Mouse (Mus musculus): ENCODE results near the gene Ints13. TPM values are rescaled to one million over a fixed set of nuclear protein-coding genes. Genes with fewer than 3 reads are reported as not detected.

Gene Ints13
- polyA plus RNA-seq, 1 experiment from 2014 or later: 79.3 TPM

- Histone ChIP-seq H3K27me3 (ENCODE audit: control insufficient read depth, insufficient read depth, low read length) (no peaks in the 10 kb centered on the region), H3K4me3 (ENCODE audit: low read depth, low read length) (no peak overlapping the region), H3K4me2 (ENCODE audit: low read depth) (no peak overlapping the region), H3K36me3 (ENCODE audit: control insufficient read depth, insufficient read depth, low read length) (peaks cover 17% of the 10 kb centered on the region), H3K9me3 (ENCODE audit: control insufficient read depth, low read length) (no peaks in the 10 kb centered on the region), H3K9ac (ENCODE audit: low read length) (no peak overlapping the region), H3K4me1 (ENCODE audit: control insufficient read depth, insufficient read depth, low read length) (no peaks in the 10 kb centered on the region), H3K27ac (ENCODE audit: low read depth, low read length) (no peak overlapping the region)
- no peak for ATAC-seq (ENCODE audit: insufficient read depth, low FRiP score, low TSS enrichment)
- no peak for DNase-seq (ENCODE audit: low spot score)
These were observed 26.3 kb downstream of the Ints13 start for GRCm38 (mm10) chr6:146551326-146551725.

GRCm38 (mm10) chr6:146550421-146550820 is 27.2 kb downstream of the Ints13 start:
- no peak for ATAC-seq (ENCODE audit: insufficient read depth, low FRiP score, low TSS enrichment)
- Histone ChIP-seq H3K9ac (ENCODE audit: low read length) (no peak overlapping the region), H3K4me2 (ENCODE audit: low read depth) (no peak overlapping the region), H3K27me3 (ENCODE audit: control insufficient read depth, insufficient read depth, low read length) (no peaks in the 10 kb centered on the region), H3K9me3 (ENCODE audit: control insufficient read depth, low read length) (no peaks in the 10 kb centered on the region), H3K27ac (ENCODE audit: low read depth, low read length) (no peak overlapping the region), H3K36me3 (ENCODE audit: control insufficient read depth, insufficient read depth, low read length) (peaks cover 12% of the 10 kb centered on the region), H3K4me1 (ENCODE audit: control insufficient read depth, insufficient read depth, low read length) (no peaks in the 10 kb centered on the region), H3K4me3 (ENCODE audit: low read depth, low read length) (no peak overlapping the region)
- DNase-seq (ENCODE audit: low spot score): no peak
- WGBS: 86% methylated on average over 2 of the region's 2 CpGs

GRCm38 (mm10) chr6:146545289-146545865 is 32.3 kb downstream of the Ints13 start:
- H3K27me3 ChIP-seq (ENCODE audit: control insufficient read depth, insufficient read depth, low read length): no peaks in the 10 kb centered on the region
- H3K9me3 ChIP-seq (ENCODE audit: control insufficient read depth, low read length): no peaks in the 10 kb centered on the region
- no peaks in the 10 kb centered on the region; the same call in 1 of the 2 replicates for H3K36me3 ChIP-seq (ENCODE audit: control insufficient read depth, insufficient read depth, low read length)
- ATAC-seq (ENCODE audit: insufficient read depth, low FRiP score, low TSS enrichment): no peak
- no peaks in the 10 kb centered on the region for H3K4me1 ChIP-seq (ENCODE audit: control insufficient read depth, insufficient read depth, low read length)
- no peak overlapping the region for H3K4me2 ChIP-seq (ENCODE audit: low read depth)
- no peak overlapping the region for H3K27ac ChIP-seq (ENCODE audit: low read depth, low read length)
- no peak for DNase-seq (ENCODE audit: low spot score)
- H3K4me3 ChIP-seq (ENCODE audit: low read depth, low read length): no peak overlapping the region
- no peak overlapping the region for H3K9ac ChIP-seq (ENCODE audit: low read length)
- 93% methylated on average over 5 of the region's 5 CpGs for WGBS

DNA sequence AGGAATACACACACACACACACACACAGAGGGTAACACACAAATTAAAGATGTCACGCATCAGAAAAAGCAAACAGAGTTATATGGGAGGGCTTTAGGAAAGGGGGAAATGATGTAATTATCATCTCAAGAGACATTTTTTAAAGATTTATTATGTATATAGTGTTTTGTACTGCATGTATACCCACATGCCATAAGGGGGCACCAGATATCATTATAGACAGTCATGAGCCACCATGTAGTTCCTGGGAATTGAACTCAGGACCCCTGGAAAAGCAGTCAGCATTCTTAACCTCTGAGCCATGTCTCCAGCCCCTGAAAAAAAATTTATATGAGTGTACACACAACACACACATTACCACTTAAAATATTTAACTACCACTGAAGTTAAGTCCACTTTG is 33.0 kb downstream of the Ints13 start:
- Histone ChIP-seq H3K4me2 (ENCODE audit: low read depth) (no peak overlapping the region), H3K4me3 (ENCODE audit: low read depth, low read length) (no peak overlapping the region), H3K27ac (ENCODE audit: low read depth, low read length) (no peak overlapping the region), H3K9me3 (ENCODE audit: control insufficient read depth, low read length) (no peaks in the 10 kb centered on the region), H3K27me3 (ENCODE audit: control insufficient read depth, insufficient read depth, low read length) (no peaks in the 10 kb centered on the region), H3K4me1 (ENCODE audit: control insufficient read depth, insufficient read depth, low read length) (no peaks in the 10 kb centered on the region), H3K36me3 (ENCODE audit: control insufficient read depth, insufficient read depth, low read length) (no peaks in the 10 kb centered on the region), H3K9ac (ENCODE audit: low read length) (no peak overlapping the region)
- no peak for DNase-seq (ENCODE audit: low spot score)
- no peak for ATAC-seq (ENCODE audit: insufficient read depth, low FRiP score, low TSS enrichment)
- WGBS: 93% methylated on average over 1 of the region's 1 CpGs

- Histone ChIP-seq H3K9ac (ENCODE audit: low read length) (no peak overlapping the region), H3K27me3 (ENCODE audit: control insufficient read depth, insufficient read depth, low read length) (no peaks in the 10 kb centered on the region), H3K4me3 (ENCODE audit: low read depth, low read length) (no peak overlapping the region), H3K27ac (ENCODE audit: low read depth, low read length) (no peak overlapping the region), H3K4me1 (ENCODE audit: control insufficient read depth, insufficient read depth, low read length) (no peaks in the 10 kb centered on the region), H3K36me3 (ENCODE audit: control insufficient read depth, insufficient read depth, low read length) (no peaks in the 10 kb centered on the region), H3K9me3 (ENCODE audit: control insufficient read depth, low read length) (no peaks in the 10 kb centered on the region), H3K4me2 (ENCODE audit: low read depth) (no peak overlapping the region)
- DNase-seq (ENCODE audit: low spot score): no peak
- WGBS: 82% methylated on average over 3 of the region's 3 CpGs
- ATAC-seq (ENCODE audit: insufficient read depth, low FRiP score, low TSS enrichment): no peak
These were observed 37.2 kb downstream of the Ints13 start for GRCm38 (mm10) chr6:146540386-146540785.

DNA sequence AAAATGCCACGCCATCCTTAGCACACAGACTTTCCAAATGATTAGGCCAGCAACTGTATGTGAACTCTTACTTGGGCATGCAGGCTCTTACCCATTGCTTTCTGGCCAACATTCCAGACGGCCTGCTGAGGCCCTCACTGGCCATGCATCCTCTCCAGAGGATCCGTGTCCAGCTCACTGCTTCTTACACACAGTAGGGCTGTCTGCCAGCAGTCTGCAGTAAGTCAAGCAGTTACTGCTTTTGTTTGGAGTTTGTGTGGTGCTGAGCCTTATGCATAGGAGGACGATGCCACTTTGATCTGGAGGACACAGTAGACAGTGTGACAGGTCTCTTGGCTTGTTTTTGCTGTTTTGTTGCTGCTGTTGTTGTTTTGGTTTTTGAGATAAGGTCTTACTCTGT is 39.0 kb downstream of the Ints13 start:
- Histone ChIP-seq H3K9me3 (ENCODE audit: control insufficient read depth, low read length) (no peaks in the 10 kb centered on the region), H3K27me3 (ENCODE audit: control insufficient read depth, insufficient read depth, low read length) (no peaks in the 10 kb centered on the region), H3K4me3 (ENCODE audit: low read depth, low read length) (no peak overlapping the region), H3K4me1 (ENCODE audit: control insufficient read depth, insufficient read depth, low read length) (no peaks in the 10 kb centered on the region), H3K4me2 (ENCODE audit: low read depth) (no peak overlapping the region), H3K36me3 (ENCODE audit: control insufficient read depth, insufficient read depth, low read length) (no peaks in the 10 kb centered on the region), H3K27ac (ENCODE audit: low read depth, low read length) (no peak overlapping the region), H3K9ac (ENCODE audit: low read length) (no peak overlapping the region)
- 53% methylated on average over 4 of the region's 4 CpGs for WGBS
- DNase-seq (ENCODE audit: low spot score) (no peak), ATAC-seq (ENCODE audit: insufficient read depth, low FRiP score, low TSS enrichment) (no peak)

- WGBS: 86% methylated on average over 2 of the region's 2 CpGs
- Histone ChIP-seq H3K4me1 (ENCODE audit: control insufficient read depth, insufficient read depth, low read length) (no peaks in the 10 kb centered on the region), H3K27ac (ENCODE audit: low read depth, low read length) (no peak overlapping the region), H3K36me3 (ENCODE audit: control insufficient read depth, insufficient read depth, low read length) (no peaks in the 10 kb centered on the region), H3K9me3 (ENCODE audit: control insufficient read depth, low read length) (no peaks in the 10 kb centered on the region), H3K9ac (ENCODE audit: low read length) (no peak overlapping the region), H3K27me3 (ENCODE audit: control insufficient read depth, insufficient read depth, low read length) (no peaks in the 10 kb centered on the region), H3K4me3 (ENCODE audit: low read depth, low read length) (no peak overlapping the region), H3K4me2 (ENCODE audit: low read depth) (no peak overlapping the region)
- DNase-seq (ENCODE audit: low spot score): no peak
- ATAC-seq (ENCODE audit: insufficient read depth, low FRiP score, low TSS enrichment): no peak
These were observed 39.6 kb downstream of the Ints13 start for GRCm38 (mm10) chr6:146538071-146538470.

- Histone ChIP-seq H3K4me2 (ENCODE audit: low read depth) (no peak overlapping the region), H3K4me1 (ENCODE audit: control insufficient read depth, insufficient read depth, low read length) (no peaks in the 10 kb centered on the region), H3K4me3 (ENCODE audit: low read depth, low read length) (no peak overlapping the region), H3K36me3 (ENCODE audit: control insufficient read depth, insufficient read depth, low read length) (no peaks in the 10 kb centered on the region), H3K27me3 (ENCODE audit: control insufficient read depth, insufficient read depth, low read length) (no peaks in the 10 kb centered on the region), H3K9me3 (ENCODE audit: control insufficient read depth, low read length) (no peaks in the 10 kb centered on the region), H3K9ac (ENCODE audit: low read length) (no peak overlapping the region), H3K27ac (ENCODE audit: low read depth, low read length) (no peak overlapping the region)
- 88% methylated on average over 4 of the region's 4 CpGs for WGBS
- DNase-seq (ENCODE audit: low spot score): no peak
- no peak for ATAC-seq (ENCODE audit: insufficient read depth, low FRiP score, low TSS enrichment)
These were observed 40.5 kb downstream of the Ints13 start for GRCm38 (mm10) chr6:146537111-146537510.

DNA sequence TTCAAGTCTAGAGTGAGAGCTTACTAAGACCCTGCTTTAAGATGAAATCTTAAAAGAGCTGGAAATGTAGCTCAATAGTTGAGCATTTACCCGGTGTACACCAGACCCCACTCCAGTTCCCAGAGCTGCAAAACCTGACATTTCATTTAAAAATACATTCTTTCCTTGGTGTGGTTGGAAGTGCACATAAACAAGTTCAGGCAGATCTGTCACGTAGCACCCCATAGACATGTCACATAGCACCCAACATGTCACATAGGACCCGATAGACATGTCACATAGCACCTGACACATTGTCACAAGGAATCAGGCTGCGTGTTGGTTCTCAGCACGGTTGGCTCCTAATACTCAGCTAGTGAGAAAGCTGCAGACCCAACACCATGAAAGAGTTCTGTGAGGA is 42.1 kb downstream of the Ints13 start:
- no peak for ATAC-seq (ENCODE audit: insufficient read depth, low FRiP score, low TSS enrichment)
- Histone ChIP-seq H3K36me3 (ENCODE audit: control insufficient read depth, insufficient read depth, low read length) (no peaks in the 10 kb centered on the region), H3K9me3 (ENCODE audit: control insufficient read depth, low read length) (no peaks in the 10 kb centered on the region), H3K4me2 (ENCODE audit: low read depth) (no peak overlapping the region), H3K27ac (ENCODE audit: low read depth, low read length) (no peak overlapping the region), H3K27me3 (ENCODE audit: control insufficient read depth, insufficient read depth, low read length) (no peaks in the 10 kb centered on the region), H3K4me1 (ENCODE audit: control insufficient read depth, insufficient read depth, low read length) (no peaks in the 10 kb centered on the region), H3K4me3 (ENCODE audit: low read depth, low read length) (no peak overlapping the region), H3K9ac (ENCODE audit: low read length) (no peak overlapping the region)
- WGBS: 92% methylated on average over 5 of the region's 5 CpGs
- DNase-seq (ENCODE audit: low spot score): no peak

All from neural tube, embryonic 11.5 days (tissue).